Comparison of ENCODE assay signal across 21 mouse cellular contexts in genomic region chr6:131406957-131407356, GRCm38 (mm10). TPM values are rescaled to one million over a fixed set of nuclear protein-coding genes. Genes with fewer than 3 reads are reported as not detected.
DNase-seq lines count a peak whose midpoint lies in the region; ATAC-seq and TF ChIP-seq lines count a peak whose summit lies in the region.
"Had no signal": no experiment of that assay in that cellular context is flagged by ENCODE, and none has a peak within 500 bp of the region (broad histone marks: within the 10 kb centered on the region; RNA-seq: fewer than 3 reads in every experiment).

No protein-coding gene starts in this region.

- ATAC-seq in kidney, embryonic 14.5 days (ENCODE audit: low FRiP score, low TSS enrichment): peak; percentile 69; the same call in 1 of the 2 replicates
- ATAC-seq in kidney, embryonic 15.5 days (replicated peaks; ENCODE audit: low FRiP score): peak; percentile 80
- peak; percentile 72 for ATAC-seq in kidney, embryonic 16.5 days (ENCODE audit: low FRiP score, low TSS enrichment)
- ATAC-seq in kidney, postnatal 0 days (replicated peaks; ENCODE audit: low FRiP score, low read depth): peak; percentile 59; the same call in 1 of the 2 replicates
- ATAC-seq: activated CD4-positive, CD25-positive, alpha-beta regulatory T cell, adult 4 months; CD4-positive, CD25-positive, alpha-beta regulatory T cell, adult 4 months; Patski had no signal

- DNase-seq in kidney, adult 11 months: no peak
- DNase-seq in kidney, adult 9 months: no peak
- DNase-seq in kidney, postnatal 10 days: no peak
- peak; percentile 68 for DNase-seq in kidney, postnatal 0 days (ENCODE audit: low spot score)
- no peak for DNase-seq in kidney, postnatal 25 days
- DNase-seq: adrenal gland, adult 2 months; adrenal gland, adult 8-10 months; adrenal gland, postnatal 10 days; adrenal gland, postnatal 14 days; adrenal gland, postnatal 25 days; adrenal gland, postnatal 36 days; B cell, adult 2 months; cerebellum, adult 11 months; cerebellum, adult 11-12 months had no signal

- H3K27me3 ChIP-seq in kidney, embryonic 14.5 days (ENCODE audit: control insufficient read depth, insufficient read depth, low read length): no peaks in the 10 kb centered on the region
- no peaks in the 10 kb centered on the region for H3K27me3 ChIP-seq in kidney, embryonic 15.5 days
- H3K27me3 ChIP-seq in kidney, embryonic 16.5 days (ENCODE audit: insufficient read depth, low read length): no peaks in the 10 kb centered on the region
- no peaks in the 10 kb centered on the region for H3K27me3 ChIP-seq in kidney, postnatal 0 days (ENCODE audit: insufficient read depth, low read length)
- H3K27me3 ChIP-seq: Patski had no signal

- no peak for TF ChIP-seq CTCF in kidney, postnatal 0 days (IDR thresholded peaks at IDR 0.05; ENCODE audit: low read depth)

- 0 out of 2 replicates have a peak, but pooled peaks cover 4% of the 10 kb centered on the region for H3K4me1 ChIP-seq in kidney, embryonic 14.5 days (ENCODE audit: control insufficient read depth, insufficient read depth, low read length)
- peaks cover 12% of the 10 kb centered on the region for H3K4me1 ChIP-seq in kidney, embryonic 15.5 days
- peaks cover 5% of the 10 kb centered on the region for H3K4me1 ChIP-seq in kidney, embryonic 16.5 days (ENCODE audit: insufficient read depth, low read length)
- H3K4me1 ChIP-seq in kidney, postnatal 0 days (replicated peaks; ENCODE audit: insufficient read depth, low read length): no peaks in the 10 kb centered on the region

- no peak overlapping the region for H3K27ac ChIP-seq in kidney, embryonic 14.5 days (ENCODE audit: low read depth, low read length)
- H3K27ac ChIP-seq in kidney, embryonic 15.5 days: no peak overlapping the region
- no peak overlapping the region for H3K27ac ChIP-seq in kidney, embryonic 16.5 days (ENCODE audit: low read length)
- no peak overlapping the region for H3K27ac ChIP-seq in kidney, postnatal 0 days

- no peak overlapping the region for H3K4me2 ChIP-seq in kidney, embryonic 14.5 days (replicated peaks; ENCODE audit: low read depth, low read length)
- no peak overlapping the region for H3K4me2 ChIP-seq in kidney, embryonic 15.5 days
- no peak overlapping the region for H3K4me2 ChIP-seq in kidney, embryonic 16.5 days (replicated peaks; ENCODE audit: low read depth, low read length)
- no peak overlapping the region for H3K4me2 ChIP-seq in kidney, postnatal 0 days (ENCODE audit: low read length)

- H3K9ac ChIP-seq in kidney, embryonic 14.5 days (ENCODE audit: low read depth, low read length): no peak overlapping the region
- no peak overlapping the region for H3K9ac ChIP-seq in kidney, embryonic 15.5 days
- no peak overlapping the region for H3K9ac ChIP-seq in kidney, embryonic 16.5 days (replicated peaks; ENCODE audit: low read length)
- no peak overlapping the region for H3K9ac ChIP-seq in kidney, postnatal 0 days (ENCODE audit: low read depth, low read length)

- no peak overlapping the region for H3K4me3 ChIP-seq in kidney, embryonic 14.5 days (ENCODE audit: low read length)
- no peak overlapping the region for H3K4me3 ChIP-seq in kidney, embryonic 15.5 days (replicated peaks)
- H3K4me3 ChIP-seq in kidney, embryonic 16.5 days (ENCODE audit: low read length): no peak overlapping the region
- H3K4me3 ChIP-seq in kidney, postnatal 0 days (replicated peaks; ENCODE audit: low read depth, low read length): no peak overlapping the region

- no peaks in the 10 kb centered on the region for H3K36me3 ChIP-seq in kidney, embryonic 14.5 days (ENCODE audit: control insufficient read depth, insufficient read depth, low read length)
- H3K36me3 ChIP-seq in kidney, embryonic 15.5 days: no peaks in the 10 kb centered on the region
- no peaks in the 10 kb centered on the region for H3K36me3 ChIP-seq in kidney, embryonic 16.5 days (ENCODE audit: insufficient read depth, low read length)
- no peaks in the 10 kb centered on the region for H3K36me3 ChIP-seq in kidney, postnatal 0 days (ENCODE audit: insufficient read depth, low read length)
- H3K36me3 ChIP-seq: G1E had no signal

- H3K9me3 ChIP-seq in kidney, embryonic 14.5 days (ENCODE audit: control insufficient read depth, low read length): no peaks in the 10 kb centered on the region
- no peaks in the 10 kb centered on the region for H3K9me3 ChIP-seq in kidney, embryonic 15.5 days (replicated peaks)
- no peaks in the 10 kb centered on the region for H3K9me3 ChIP-seq in kidney, embryonic 16.5 days (ENCODE audit: low read length)
- H3K9me3 ChIP-seq in kidney, postnatal 0 days (replicated peaks; ENCODE audit: low read length): no peaks in the 10 kb centered on the region
- H3K9me3 ChIP-seq: G1E had no signal

RNA-seq across cellular contexts. Expression of gene Ybx3, which starts 18.7 kb away (rescaled TPM):
- 71.3 and 78.2 TPM in 2 replicates for polyA plus RNA-seq in kidney, embryonic 14.5 days (2014; fragmentation: Nextera tagmentation; extraction: Ambion mirVana)
- 50.3 and 62.9 TPM in 2 replicates for polyA plus RNA-seq in kidney, embryonic 15.5 days (2015; fragmentation: Nextera tagmentation; extraction: Ambion mirVana)
- 32.2 and 35.9 TPM in 2 replicates for polyA plus RNA-seq in kidney, embryonic 16.5 days (2015; fragmentation: Nextera tagmentation; extraction: Ambion mirVana)
- polyA plus RNA-seq in kidney, postnatal 0 days (2015; fragmentation: Nextera tagmentation; extraction: Ambion mirVana): 51.5 and 65.9 TPM in 2 replicates

RNA-seq across cellular contexts. Expression of gene Styk1, which starts 53.6 kb away (rescaled TPM):
- 3.6 and 5.0 TPM in 2 replicates for polyA plus RNA-seq in kidney, embryonic 14.5 days (2014; fragmentation: Nextera tagmentation; extraction: Ambion mirVana)
- 3.7 and 3.9 TPM in 2 replicates for polyA plus RNA-seq in kidney, embryonic 15.5 days (2015; fragmentation: Nextera tagmentation; extraction: Ambion mirVana)
- polyA plus RNA-seq in kidney, embryonic 16.5 days (2015; fragmentation: Nextera tagmentation; extraction: Ambion mirVana): 3.5 and 4.4 TPM in 2 replicates
- 3.2 and 3.6 TPM in 2 replicates for polyA plus RNA-seq in kidney, postnatal 0 days (2015; fragmentation: Nextera tagmentation; extraction: Ambion mirVana)
- polyA plus RNA-seq: activated CD4-positive, CD25-positive, alpha-beta regulatory T cell, adult 4 months; adrenal gland, adult 2 months; CD4-positive, CD25-positive, alpha-beta regulatory T cell, adult 4 months; G1E had no signal
